Mouse (Mus musculus) cerebellum, adult 18-20 months (tissue): ENCODE results near the gene Rdh12.
A peak's percentile ranks its signal among the peaks of the same experiment; 100 is the strongest.
"Not testable (repeated sequence)": the region's sequence is repeated elsewhere in the genome, so short reads cannot be mapped to it uniquely, and the experiment has no call there.

Experiments used
- DNase-seq, 2 experiments: peaks; one replicate each; pipeline ENCODE4 v3.0.0; 2021

Gene Rdh12

GRCm38 (mm10) chr12:79208703-79209464, at the start of gene Rdh12:
Gene Rdh12, plus strand, starts transcription at chr12:79208914.
- peak; percentile 60 to 66 for DNase-seq

- no peak for DNase-seq
Measured at GRCm38 (mm10) chr12:79162876-79163275, 45.8 kb upstream of the Rdh12 start.

- DNase-seq, result no peak
Measured at GRCm38 (mm10) chr12:79169173-79169572, 39.5 kb upstream of the Rdh12 start.

- no peak for DNase-seq
Measured at GRCm38 (mm10) chr12:79170421-79170820, 38.3 kb upstream of the Rdh12 start.

GRCm38 (mm10) chr12:79171269-79171995, 37.3 kb upstream of the Rdh12 start:
- peak in 1 of 2 experiments; percentile 4 for DNase-seq

GRCm38 (mm10) chr12:79172019-79172941, 36.4 kb upstream of the Rdh12 start, which contains the start of gene Vti1b:
Gene Vti1b, minus strand, starts transcription at chr12:79172667.
- DNase-seq, result peak; percentile 92

GRCm38 (mm10) chr12:79173721-79174120, 35.0 kb upstream of the Rdh12 start:
- DNase-seq, result peak in 1 of 2 experiments; percentile 6

GRCm38 (mm10) chr12:79175998-79176397, 32.7 kb upstream of the Rdh12 start:
- no peak for DNase-seq

- DNase-seq, result not testable (repeated sequence)
Measured at GRCm38 (mm10) chr12:79185160-79185559, 23.6 kb upstream of the Rdh12 start.

GRCm38 (mm10) chr12:79190931-79191673, 17.6 kb upstream of the Rdh12 start:
- peak; percentile 62 to 83 for DNase-seq

GRCm38 (mm10) chr12:79191701-79192100, 17.0 kb upstream of the Rdh12 start:
- DNase-seq, result peak; percentile 73 to 81

GRCm38 (mm10) chr12:79192193-79192592, 16.5 kb upstream of the Rdh12 start, which contains the start of gene Rdh11:
Gene Rdh11, minus strand, starts transcription at chr12:79192293.
- no peak for DNase-seq

GRCm38 (mm10) chr12:79193441-79193840, 15.3 kb upstream of the Rdh12 start:
- DNase-seq, result peak; percentile 73 to 76

GRCm38 (mm10) chr12:79197105-79197504, 11.6 kb upstream of the Rdh12 start:
- DNase-seq, result no peak

GRCm38 (mm10) chr12:79201882-79202281, 6.8 kb upstream of the Rdh12 start:
- DNase-seq, result no peak

GRCm38 (mm10) chr12:79211447-79211846, 2.7 kb downstream of the Rdh12 start:
- no peak for DNase-seq

GRCm38 (mm10) chr12:79217511-79217910, 8.8 kb downstream of the Rdh12 start:
- DNase-seq, result no peak

- DNase-seq, result no peak
Measured at GRCm38 (mm10) chr12:79235485-79236080, 26.9 kb downstream of the Rdh12 start.

- DNase-seq, result no peak
Measured at GRCm38 (mm10) chr12:79241985-79242384, 33.3 kb downstream of the Rdh12 start.

- DNase-seq, result no peak
Measured at GRCm38 (mm10) chr12:79242921-79243320, 34.2 kb downstream of the Rdh12 start.

GRCm38 (mm10) chr12:79248110-79248509, 39.4 kb downstream of the Rdh12 start:
- DNase-seq, result no peak
